Mouse (Mus musculus): Measurements from ENCODE around the gene Rpl13a.
A peak's percentile ranks its signal among the peaks of the same experiment; 100 is the strongest.
"Not testable (repeated sequence)": the region's sequence is repeated elsewhere in the genome, so short reads cannot be mapped to it uniquely, and the experiment has no call there.

Rpl13a gene

DNA sequence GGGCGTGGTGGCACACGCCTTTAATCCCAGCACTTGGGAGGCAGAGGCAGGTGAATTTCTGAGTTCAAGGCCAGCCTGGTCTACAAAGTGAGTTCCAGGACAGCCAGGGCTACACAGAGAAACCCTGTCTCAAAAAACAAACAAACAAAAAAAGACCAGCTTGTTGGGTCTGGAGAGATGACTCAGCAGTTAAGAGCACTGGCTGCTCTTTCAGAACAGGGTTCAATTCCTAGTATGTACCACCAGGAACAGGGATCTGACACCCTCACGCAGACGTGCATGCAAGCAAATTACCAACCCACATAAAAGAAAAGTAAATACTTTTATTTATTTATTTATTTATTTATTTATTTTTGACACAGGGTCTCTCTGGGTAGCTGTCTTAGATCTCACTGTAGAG, 18.5 kb downstream of the Rpl13a start:
- DNase-seq, result not testable (repeated sequence)

DNA sequence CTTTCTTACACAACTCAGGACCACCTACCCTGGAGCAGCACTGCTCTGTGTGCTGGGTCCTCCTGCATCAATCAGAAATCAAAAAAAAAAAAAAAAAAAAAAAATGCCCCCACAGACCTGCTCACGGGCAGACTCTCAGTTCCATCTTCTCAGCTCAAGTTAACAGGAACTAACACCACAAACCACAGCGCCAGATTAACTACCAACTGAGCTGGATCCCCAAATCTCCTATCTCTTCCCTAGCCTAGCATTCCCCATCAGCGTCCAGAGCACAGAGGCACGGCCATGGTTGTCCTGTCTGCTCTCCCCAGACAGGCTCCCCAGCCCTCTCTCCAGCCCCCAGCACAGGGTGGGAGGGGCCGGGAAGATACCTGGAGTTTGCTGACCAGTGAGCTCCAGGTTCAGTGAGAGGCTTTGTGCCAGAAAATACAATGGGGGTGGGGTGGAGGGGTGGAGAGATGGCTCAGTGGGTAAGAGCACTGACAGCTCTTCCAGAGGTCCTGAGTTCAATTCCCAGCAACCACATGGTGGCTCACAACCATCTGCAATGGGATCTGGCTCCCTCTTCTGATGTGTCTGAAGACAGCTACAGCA, 21.4 kb downstream of the Rpl13a start:
- DNase-seq, result no peak

DNA sequence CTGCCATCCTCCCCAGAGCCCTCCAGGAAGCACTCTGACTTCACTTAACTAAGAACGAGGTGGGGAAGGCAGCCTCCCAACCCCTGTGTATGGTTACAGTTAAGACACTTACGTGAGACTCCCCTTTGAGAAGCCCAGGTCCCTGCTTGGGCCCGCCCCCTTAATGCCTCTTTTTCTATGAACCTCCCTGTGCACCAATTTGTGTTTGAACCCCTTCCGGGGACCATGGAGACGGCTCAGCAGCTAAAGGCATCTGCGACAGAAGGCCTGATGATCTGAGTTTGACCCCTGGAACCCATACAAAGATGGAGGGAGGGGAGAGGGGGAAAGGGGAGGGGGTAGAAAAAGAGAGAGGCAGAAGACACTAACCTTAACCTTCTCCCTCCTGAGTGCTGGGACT, 22.1 kb downstream of the Rpl13a start:
- no peak for DNase-seq

DNA sequence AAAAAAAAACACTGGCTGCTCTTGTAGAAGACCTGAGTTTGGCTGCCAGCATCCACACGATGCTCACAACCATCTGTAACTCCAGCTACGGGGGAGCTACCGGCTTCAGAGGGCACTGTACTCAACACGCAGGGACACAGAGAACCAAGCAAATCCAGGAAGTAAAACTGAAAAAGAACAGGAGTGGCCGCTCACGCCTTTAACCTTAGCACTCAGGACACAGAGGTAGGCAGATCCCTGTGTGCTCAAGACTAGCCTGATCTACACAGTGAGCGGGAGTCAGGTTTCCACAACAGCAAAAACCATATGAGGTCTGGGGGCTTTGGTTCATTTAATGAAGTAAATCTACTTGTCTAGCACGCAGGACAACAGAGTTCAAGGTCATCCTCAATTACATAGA, 23.1 kb downstream of the Rpl13a start:
- no peak for DNase-seq

DNA sequence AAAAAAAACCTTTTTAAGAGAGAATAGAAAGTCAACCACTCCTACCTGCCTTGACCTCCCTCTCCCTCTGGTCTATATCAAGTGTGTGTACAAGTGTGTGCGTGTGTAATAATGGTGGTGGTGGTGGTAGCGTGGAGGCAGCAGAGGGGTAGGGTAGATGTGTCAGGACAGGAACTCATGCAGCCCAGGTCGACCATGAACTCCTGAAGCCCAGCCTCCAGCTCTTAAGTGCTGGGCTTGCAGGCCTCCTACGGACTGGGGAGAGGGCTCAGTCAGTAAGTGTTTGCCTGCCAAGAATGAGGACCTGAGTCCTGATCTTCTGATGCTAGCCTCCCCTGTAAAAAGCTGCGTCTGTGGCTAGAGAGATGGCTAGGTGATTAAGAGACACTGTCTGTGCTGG, 23.6 kb downstream of the Rpl13a start:
- DNase-seq, result no peak

DNA sequence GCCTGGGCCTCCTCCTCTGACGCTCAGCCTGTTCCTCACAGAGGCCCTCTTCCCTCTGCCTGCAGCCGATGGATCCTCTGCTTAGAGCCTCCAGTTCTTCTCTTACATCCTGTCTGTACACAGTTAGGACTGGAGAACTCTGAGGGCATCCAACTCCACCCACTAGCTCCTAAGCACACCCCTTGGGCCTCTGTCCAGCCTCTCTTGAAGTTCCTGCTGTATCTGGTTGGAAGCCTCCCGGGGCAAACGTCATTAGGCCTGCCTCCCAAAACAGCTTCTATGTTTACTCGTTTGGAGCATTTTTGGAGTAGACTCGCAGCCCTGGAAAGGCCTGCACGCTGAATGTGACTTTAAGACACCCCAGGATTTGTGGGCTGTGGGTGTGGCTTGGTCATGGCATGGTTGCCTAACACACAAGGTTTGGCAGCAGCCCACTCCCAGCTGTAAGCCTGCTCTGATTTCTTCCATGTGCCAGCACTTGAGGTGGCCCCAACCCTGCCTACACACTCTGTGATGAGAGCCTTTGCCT, 24.8 kb downstream of the Rpl13a start, which contains the start of gene Fcgrt:
Gene Fcgrt (minus strand): TSS at position 200 of the 529 bp plus-strand sequence.
- DNase-seq, result peak; percentile 64

DNA sequence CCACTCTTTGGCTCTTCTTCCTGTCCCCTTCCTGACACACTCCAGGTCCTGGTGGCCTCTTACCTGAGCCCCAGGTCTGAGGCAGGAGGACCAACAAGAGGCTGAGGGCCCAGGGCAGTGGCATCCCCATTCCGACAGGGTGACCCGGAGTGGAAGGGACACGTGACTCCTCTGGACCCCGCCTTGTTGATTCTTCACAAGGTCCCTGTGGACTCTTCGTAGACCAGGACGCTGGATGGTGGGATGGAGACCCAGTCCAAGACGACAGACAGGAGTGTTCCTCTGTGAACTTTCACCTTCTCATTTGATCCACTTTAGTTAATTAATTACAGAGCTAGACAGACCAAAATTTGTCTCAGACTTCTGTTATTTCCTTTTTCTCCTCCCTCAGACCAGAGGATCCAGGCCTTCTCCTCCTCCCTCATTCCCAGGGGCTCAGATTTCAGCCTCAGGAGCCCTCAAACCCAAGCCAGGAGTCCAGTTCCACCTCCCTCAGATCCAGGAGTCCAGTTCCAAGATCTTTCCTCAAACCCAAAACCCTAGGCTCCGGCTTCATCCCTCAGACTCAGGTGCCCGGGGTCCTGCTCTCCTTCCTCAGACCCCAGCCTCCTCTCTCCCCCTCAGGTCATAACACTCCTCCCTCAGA, 25.5 kb downstream of the Rpl13a start:
- DNase-seq, result no peak

DNA sequence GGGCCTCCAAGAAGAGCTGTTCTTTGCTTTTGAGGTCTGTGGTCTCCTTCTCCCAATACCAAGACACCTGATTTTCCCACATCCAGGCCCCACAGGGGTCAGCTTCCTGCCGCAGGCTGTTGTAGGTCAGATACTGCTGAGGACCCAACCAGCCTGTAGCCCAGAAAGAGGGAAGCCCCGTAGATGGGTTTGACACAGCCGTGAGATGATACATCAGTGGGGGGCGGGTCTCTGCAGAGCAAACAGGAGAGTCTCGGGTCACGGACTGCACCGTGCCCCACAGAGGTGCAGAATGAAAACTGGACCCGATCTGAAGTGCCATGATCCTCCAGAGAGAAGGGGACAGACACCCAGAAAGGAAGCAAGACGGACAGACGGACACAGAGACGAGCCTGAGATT, 26.1 kb downstream of the Rpl13a start:
- DNase-seq, result no peak

DNA sequence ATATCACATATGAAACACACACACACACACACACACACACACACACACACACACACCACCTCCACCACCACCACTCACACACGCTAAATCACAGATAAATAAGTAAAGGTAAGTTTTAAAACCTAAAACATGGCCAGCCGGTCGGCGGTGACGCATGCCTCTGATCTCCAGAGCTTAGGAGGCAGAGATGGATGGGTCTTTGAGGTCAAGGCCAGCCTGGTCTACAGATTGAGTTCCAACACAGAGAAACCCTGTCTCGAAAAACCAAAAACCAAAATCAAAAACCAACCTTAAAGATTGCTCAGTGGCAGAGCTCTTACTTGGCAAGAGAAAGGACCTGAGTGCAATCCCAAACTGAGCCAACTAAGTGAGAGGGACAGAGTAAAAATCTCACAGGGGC, 28.5 kb downstream of the Rpl13a start:
- DNase-seq, result no peak

DNA sequence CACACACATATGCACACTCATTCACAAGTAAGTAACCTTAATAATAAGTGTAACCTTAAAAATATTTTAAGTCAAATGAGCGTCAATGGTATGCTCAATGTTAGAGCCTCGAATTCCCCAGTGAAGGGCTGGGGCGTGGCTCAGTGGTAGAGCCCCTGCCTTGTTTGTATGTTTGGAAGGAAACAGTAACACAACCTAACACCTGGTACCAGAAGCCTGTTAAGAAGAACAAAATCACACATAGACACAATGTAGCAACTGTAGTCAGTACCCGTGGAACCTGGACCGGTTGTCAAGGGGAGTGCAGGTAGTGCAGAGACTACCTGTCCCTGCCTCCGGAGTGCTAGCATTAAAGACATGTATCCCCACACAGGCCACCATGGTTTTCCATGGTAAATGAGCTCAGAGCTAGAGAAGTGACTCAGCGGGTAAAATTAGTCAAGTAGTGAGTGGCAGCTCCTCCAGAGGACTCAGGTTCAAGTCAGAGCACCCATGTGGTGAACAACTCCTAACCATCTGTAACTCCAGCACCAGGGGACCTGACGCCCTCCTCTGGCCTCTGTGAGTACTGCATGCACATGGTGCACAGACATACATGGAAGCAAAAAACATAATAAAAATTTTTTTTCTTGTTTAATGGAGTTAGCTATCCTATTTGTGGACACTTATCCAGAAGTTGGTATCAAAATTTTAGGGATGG, 29.9 kb downstream of the Rpl13a start:
- DNase-seq, result no peak

DNA sequence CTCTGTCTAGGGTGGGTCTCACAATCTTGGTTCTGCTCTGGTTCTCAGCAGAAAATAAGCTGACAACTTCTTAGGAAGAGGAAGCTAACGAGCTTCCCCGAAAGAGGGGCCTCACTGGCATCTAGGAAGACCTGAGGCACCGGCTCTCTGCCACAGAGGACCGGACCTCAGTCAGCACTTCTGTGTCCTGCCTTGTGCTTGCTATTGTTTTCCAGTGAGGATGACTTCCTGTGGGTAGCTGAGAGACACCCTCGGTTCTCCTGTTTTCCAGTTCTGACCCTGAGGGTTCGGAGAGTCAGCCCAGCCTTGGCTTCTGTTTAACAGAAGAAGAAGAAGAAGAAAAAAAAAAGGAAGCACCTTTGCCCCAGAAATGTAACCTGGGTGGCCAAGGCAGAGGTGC, 31.1 kb downstream of the Rpl13a start:
- no peak for DNase-seq

DNA sequence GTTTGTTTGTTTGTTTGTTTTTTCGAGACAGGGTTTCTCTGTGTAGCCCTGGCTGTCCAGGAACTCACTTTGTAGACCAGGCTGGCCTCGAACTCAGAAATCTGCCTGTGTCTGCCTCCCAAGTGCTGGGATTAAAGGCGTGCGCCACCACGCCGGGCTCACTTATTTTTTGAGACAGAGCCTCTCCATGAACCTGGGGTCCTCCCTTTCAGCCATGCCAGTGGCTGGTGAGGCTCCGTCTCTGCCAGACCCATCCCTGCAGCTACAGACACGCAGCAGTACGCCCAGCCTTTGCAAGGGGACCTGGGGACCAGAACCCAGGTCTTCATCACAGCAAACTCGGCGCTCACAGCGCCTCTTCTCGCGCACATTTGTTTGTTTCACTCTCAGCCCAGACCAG, 32.6 kb downstream of the Rpl13a start:
- not testable (repeated sequence) for DNase-seq

DNA sequence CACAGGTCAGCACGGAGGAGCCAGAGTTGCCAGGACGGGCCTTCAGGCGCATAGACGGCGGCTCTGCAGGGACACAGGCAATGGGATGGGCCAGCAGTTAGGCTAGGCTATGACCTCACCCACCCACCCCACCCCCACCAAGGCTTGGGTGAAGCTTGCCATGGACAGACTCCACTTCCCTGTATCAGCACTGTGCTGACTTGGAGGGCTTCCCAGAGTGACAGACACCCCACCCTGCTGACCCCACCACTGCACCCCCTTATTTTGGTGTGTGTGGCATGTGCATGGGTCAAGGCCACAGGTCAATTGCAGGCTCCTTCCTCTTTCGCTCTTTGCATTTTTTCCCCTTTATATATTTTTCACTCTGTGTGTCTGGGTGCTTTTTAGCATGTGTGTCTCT, 33.2 kb downstream of the Rpl13a start:
- no peak for DNase-seq

DNA sequence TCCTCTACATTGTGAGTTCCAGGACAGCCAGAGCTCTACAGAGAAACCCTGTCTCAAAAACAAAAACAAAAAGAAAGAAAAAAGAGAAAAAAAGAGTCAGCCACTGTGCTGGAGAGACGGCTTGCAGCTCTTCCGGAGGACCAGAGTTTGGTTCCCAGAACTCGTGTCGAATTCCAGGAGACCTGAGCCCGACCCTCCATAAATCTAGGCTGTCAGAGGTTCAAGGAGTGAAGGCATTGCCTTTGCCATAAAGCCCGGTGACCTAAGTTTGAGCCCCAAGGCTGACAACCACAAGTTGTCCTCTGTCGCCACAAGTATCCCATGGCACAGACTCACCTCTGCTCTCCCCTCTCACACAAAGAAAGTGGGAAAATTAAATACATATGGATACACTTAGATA, 34.4 kb downstream of the Rpl13a start:
- DNase-seq, result no peak

DNA sequence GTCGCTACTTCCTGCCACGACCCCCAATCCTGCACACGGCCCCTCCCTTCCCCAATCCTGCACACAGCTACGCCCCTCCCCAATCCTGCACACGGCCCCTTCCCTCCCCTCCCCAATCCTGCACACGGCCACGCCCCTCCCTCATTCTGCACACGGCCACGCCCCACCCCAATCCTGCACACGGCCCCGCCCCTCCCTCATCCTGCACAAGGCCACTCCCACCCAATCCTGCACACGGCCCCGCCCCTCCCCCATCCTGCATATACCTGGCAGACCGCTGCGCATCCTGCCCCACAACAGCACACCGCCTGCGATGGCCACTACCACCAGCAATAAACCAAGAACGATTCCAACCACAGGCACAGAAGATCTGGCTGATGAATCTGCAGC, 35.0 kb downstream of the Rpl13a start:
- DNase-seq, result peak; percentile 68

DNA sequence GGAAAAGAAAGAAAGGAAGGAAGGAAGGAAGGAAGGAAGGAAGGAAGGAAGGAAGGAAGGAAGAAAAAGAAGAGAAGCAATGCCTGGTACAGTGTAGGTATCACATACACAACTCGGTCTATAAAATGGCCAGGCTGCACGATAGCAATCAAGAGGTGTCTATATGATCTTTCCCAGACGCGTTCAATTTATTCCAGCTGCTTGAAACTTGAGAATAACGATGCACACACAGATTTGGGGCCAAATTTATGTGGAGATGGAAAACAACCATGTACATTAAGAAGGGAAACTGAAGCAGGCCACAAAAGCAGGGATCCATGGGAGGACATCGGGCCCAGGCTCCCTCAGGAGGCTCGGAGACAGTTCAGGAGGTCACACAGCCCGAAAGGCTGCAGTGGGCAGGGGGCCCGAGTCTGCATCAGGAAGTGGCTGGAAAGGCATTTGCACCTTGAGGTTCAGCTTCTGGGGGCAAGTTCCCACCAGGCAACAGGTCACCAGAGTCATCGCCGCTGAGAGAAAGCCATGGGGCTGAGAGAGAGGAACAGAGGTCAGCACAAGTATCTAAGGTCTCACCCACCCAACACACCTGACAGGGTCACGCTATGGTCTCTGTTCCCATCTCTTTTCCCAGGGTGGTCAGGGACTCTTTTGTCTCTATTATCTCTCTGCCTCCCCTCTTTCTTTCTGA, 35.6 kb downstream of the Rpl13a start:
- no peak for DNase-seq

DNA sequence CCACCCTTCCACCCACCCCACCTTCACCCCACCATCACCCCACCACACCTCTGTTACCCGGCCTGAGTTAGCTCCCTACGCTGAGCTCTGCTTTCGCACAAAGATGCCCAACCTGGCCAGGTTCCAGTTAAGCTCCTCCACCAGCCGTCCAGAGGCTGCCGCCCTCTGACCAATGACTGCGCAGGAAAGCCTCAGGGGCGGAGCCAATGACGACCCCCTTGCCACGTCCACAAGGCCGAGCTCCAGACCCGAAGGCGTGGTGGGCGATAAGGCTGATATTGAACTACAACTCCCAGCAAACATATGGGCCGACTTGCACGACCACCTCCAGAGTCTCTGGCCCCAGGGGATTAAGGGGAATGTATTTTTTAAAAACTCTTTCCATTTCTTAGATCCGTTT, 36.5 kb downstream of the Rpl13a start, which contains the start of gene Rcn3:
Gene Rcn3 (minus strand): TSS at position 174 of the 400 bp plus-strand sequence.
- DNase-seq, result peak; percentile 89

DNA sequence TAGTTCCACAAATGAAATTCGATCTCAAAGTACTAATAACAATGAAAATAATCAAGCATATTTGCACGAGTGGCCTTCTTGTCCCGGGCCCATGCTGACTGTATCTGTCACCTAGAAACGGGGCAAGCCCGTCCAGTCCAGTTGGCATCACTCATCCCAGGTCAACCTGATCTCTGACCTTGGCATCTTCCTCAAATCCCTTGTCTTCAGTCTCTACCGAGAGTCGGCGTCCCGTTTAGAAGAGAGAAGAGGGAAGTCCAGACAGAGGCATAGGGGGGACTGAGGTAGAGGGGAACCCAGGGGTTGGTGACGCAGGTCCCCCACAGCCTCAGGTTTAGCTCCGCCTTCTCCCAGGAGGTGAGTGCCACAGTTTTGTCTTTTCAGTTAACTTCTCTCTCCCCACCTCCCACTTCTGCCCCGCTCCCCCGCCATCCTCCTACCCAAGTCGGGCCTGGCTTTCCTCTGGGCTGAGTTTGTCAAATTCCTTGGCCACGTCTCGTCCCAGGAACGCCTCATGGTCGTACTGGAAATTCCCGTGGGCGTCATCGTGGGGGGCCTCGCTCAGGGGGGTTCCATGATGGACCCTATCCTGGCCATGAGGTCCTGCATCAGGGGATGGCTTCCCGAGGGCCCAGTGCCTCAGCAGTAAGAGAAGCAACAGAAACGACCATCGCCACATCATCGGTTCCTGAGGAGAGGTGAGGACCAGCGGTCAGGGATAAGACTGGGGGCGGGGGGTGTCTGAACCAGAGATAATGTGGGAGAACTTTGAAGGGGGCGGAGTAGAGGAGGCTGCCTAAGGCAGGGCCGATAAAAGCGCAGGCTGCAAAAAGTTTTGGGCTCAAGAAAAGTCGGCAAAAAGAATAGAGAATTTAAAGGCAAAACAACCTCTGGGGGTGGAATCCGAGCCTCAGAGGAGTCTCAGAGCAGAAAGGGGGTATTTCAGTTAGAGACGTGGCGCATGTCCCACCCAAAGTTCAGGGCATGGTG, 37.3 kb downstream of the Rpl13a start:
- peak; percentile 59 for DNase-seq

DNA sequence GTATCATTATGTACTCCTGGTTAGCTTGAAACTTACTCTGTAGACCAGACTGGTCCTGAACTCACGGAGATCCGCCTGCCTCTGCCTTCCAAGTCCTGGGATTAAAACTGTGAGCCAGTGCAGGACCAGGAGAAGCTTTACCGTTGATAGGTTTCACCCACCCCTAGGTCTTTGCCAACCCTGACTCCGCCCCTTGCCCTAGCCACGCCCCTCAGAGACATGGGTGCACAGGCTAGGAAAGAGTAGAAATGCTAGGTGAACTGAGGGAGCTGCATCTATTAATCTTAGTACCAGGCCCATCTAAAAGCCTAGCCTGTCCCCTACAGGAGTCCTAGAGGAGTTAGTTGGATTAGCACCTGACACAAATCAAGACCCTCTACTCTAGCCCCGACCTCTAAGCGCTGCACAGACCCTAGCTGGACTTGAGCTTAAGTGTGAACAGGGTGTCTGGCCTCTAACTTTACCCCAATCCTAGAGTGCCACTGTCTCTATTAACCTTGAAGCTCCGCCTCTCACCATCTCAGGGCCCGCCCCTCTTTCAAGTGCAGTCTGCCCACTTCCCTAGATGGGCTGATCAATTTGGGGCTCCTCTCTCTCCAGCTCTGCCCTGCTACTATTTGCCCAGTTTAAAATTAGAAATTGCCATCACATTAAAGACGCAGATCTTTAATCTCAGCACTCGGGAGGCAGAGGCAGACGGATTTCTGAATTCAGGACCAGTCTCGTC, 38.1 kb downstream of the Rpl13a start:
- peak; percentile 78 for DNase-seq

DNA sequence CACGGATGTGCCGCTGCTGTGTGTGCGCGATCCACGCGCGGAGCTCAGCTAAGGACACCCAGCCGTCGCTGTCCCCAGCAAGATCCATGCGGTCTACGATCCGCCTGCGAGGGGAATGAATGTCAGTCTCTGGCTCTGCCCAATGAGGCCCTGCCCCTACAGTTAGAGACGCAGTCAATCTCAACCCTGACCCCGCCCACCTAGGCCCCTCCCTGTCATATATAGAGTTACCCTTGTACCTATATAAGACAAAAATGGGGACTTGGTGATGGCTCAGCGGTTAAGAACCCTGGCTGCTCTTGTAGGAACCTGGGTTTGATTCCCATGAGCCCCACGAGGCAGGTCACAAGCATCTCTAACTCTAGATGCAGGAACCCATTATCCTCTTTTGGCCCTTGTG, 40.0 kb downstream of the Rpl13a start:
- DNase-seq, result no peak

DNA sequence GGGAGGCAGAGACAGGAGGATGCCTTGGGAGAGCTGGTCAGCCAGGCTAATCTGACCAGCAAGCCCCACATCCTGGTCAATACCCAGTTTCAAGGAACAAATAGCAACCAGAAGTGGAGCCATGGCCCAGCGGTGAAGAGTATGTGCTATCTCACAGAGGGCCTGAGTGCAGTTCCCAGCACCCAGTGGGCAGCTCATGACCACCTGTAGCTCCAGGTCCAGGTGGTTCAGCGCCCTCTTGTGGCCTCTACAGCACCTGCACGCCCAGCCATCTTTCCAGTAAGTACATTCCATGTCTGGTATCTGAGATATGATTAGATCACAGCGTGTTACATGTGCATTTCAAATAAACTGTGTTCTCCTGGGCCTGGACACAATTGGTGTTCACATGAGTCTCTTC, 42.5 kb downstream of the Rpl13a start:
- DNase-seq, result no peak

Measured in liver (tissue).